Mouse (Mus musculus) left cerebral cortex, postnatal 25 days (tissue): ENCODE results near the gene Gpr179. TPM values are rescaled to one million over a fixed set of nuclear protein-coding genes. Genes with fewer than 3 reads are reported as not detected.

Experiments
- DNase-seq, 2 experiments: peaks; one replicate each; pipeline ENCODE4 v3.0.0; 2022; ENCODE audit warnings: low spot score in 2 of 2, mixed read lengths in 1 of 2
- intact Hi-C: fragments of 180-260 bp; cut with DNase I; formaldehyde crosslinking; loops from one replicate; pipeline ENCODE4 v1.15.1; 2025
- total RNA-seq, 2 experiments: library from RNA; stranded (reverse); gene quantifications; 2 replicates each; pipeline ENCODE4 v1.2.3; 2021

The Gpr179 gene
- total RNA-seq, 2 experiments from 2014 or later: 0.18 to 0.43 TPM

- intact Hi-C loops: loop anchor here (2.0 kb wide), 1 partner anchor 39 kb away; no protein-coding TSS in a partner anchor
Observed at GRCm38 (mm10) chr11:97361948-97362648, 10.2 kb upstream of the Gpr179 start, which contains the start of gene Socs7. TSS of gene Socs7 (plus strand) at chr11:97362551.

DNA sequence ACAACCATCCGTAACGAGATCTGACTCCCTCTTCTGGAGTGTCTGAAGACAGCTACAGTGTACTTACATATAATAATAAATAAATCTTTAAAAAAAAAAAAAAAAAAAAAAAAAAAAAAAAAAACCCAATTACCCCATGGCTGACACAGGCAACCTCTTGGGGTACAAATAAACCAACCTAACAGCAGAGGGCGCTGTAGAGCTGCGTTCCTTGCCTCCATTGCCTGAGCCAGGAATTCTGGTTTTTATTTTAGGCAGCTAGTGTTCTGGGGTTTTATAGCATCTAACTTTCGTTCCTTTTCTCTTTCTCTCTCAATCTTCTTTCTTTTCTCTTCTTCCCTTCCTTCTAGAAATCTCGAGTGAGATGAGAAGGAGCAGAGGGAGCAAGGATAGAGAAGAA is 5.8 kb upstream of the Gpr179 start:
- intact Hi-C loops: loop anchor here (1.0 kb wide), 1 partner anchor 43 kb away; no protein-coding TSS in a partner anchor
- DNase-seq: peak; percentile 73 to 81

More at GRCm38 (mm10) chr11:97361948-97362648, 10.2 kb upstream of the Gpr179 start, which contains the start of gene Socs7:
- DNase-seq: peak; percentile 94 to 97

- intact Hi-C loops: no loop called here
- no peak for DNase-seq
Observed at GRCm38 (mm10) chr11:97355247-97355646, 3.4 kb upstream of the Gpr179 start.

DNA sequence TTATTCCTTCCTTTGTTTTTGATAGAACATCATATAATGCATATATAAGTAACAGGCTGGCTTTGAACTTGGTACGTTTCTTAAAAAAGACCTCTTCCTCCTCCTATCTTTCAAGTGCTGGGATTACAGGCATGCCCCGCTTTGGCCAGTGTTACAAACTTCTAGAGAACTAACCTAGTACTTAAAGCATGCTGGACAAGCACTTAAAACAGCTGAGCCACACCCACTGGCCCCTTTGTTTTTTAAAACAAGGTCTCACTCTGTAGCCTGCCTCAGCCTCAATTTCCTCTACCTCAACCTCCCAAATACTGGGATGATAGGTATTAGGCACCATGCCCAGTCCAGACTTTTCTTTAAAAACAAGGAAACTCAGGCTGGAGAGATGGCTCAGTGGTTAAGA is 2.8 kb upstream of the Gpr179 start:
- intact Hi-C loops: loop anchor here (5.0 kb wide), 1 partner anchor 123 kb away; no protein-coding TSS in a partner anchor
- DNase-seq: no peak

GRCm38 (mm10) chr11:97352935-97353597 is 1.2 kb upstream of the Gpr179 start:
- no peak for DNase-seq
- intact Hi-C loops: loop anchor here (5.0 kb wide), 1 partner anchor 124 kb away; no protein-coding TSS in a partner anchor

DNA sequence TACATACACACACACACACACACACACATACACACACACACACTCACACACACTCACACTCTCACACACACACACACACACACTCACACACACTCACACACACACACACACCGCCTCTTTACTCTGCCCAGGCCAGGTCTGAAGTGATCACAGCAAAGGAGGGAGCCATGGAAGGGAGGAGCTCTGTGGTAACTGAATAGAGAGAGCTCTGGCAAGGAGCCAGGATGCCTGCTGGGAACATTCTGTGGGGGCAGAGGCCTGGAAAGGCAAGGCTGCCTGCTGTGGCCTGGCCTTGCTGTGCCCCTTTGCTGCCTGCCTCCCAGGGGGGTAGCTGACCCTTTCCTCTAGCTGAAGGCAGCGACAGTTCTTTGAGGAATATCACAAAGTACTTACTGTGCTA is 1.8 kb downstream of the Gpr179 start:
- DNase-seq: peak; percentile 60 to 69
- intact Hi-C loops: loop anchor here (5.0 kb wide), 1 partner anchor 127 kb away; no protein-coding TSS in a partner anchor

- no peak for DNase-seq
- intact Hi-C loops: no loop called here
Observed at GRCm38 (mm10) chr11:97347291-97347690, 4.6 kb downstream of the Gpr179 start.

DNA sequence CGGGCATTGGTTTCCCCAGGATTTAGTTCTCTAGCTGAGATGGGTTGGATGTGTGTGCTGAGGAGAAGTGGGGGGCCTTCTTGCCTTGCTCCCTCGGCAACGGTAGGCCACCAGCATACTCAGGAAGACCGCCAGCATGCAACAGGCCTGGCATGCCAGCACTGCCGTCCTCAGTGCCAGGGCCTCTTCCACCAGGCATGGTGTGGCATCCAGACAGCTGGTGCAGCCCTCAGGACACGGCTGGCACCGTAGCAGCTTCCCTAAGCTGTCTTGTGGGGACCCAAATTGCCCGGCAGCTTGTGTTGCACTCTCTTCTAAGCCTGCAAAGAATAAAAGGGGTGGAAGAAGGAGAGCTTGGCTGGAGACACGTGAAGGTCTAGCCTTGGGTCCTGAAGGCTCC is 5.5 kb downstream of the Gpr179 start:
- intact Hi-C loops: no loop called here
- DNase-seq: no peak

- intact Hi-C loops: no loop called here
Observed at GRCm38 (mm10) chr11:97345446-97345845, 6.4 kb downstream of the Gpr179 start.

DNA sequence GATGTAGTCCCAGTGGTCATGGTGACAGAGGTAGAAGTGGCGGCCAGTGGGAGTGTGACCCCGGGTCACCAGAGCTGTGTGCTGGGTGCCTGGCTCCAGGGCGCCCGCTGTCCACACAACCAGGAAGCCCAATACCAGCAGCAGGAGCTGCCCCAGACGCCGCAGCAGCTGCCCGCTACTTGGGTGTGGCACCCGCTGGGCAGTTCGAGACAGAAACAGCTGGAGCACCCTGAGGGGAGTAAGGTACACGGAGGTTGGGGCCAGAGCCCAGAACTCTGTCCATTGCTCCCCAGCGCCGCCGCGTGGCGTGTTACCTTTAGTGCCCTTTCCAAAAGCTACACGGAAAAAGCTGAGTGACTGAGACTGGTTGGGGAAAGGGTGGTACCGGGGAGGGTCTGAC is 8.3 kb downstream of the Gpr179 start:
- intact Hi-C loops: no loop called here

More at GRCm38 (mm10) chr11:97345446-97345845, 6.4 kb downstream of the Gpr179 start:
- DNase-seq: no peak

GRCm38 (mm10) chr11:97343175-97343574 is 8.7 kb downstream of the Gpr179 start:
- DNase-seq: no peak
- intact Hi-C loops: no loop called here

More for the DNA sequence above, 8.3 kb downstream of the Gpr179 start:
- DNase-seq: no peak

DNA sequence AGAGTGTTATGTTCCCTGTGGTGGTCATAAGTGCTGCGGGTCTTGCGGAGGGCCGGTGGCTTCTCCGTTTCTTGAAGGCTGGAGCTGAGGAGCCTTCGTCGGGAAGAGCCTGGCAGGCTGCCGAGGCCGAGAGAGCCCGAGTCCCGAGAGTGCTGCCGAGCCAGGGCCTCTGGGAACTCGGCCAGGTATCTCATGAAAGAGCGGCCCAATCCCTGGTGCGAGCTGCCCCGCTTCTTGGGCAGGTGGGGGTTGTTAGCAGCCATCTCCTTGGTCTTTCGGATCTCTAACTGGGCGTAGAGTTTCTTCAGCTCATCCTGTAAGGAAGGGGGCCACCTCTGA is 12.9 kb downstream of the Gpr179 start:
- intact Hi-C loops: no loop called here
- peak; percentile 40 to 53 for DNase-seq

GRCm38 (mm10) chr11:97338302-97338976 is 13.4 kb downstream of the Gpr179 start:
- intact Hi-C loops: no loop called here
- DNase-seq: no peak

DNA sequence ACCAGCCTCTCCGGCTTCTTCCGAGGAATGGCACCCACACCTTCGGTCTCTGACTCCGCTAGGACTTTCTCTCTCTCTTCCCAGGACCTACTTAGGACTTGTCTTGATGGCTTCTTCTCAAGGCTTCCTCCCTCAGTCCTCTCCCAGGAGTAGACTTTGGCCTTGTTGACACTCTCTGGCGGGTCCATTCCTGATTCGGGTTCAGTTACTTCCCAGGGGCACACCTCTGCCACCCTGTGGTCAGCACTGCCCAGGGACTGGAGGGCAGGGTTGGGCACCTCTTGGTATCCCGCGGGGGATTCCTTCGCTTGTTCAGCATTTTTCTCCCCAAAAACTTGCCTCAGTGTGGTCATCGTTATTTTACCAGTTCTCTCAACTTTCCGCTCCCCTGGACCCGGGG is 14.5 kb downstream of the Gpr179 start:
- intact Hi-C loops: no loop called here
- no peak for DNase-seq

GRCm38 (mm10) chr11:97336751-97337345 is 15.0 kb downstream of the Gpr179 start:
- DNase-seq: no peak
- intact Hi-C loops: no loop called here

DNA sequence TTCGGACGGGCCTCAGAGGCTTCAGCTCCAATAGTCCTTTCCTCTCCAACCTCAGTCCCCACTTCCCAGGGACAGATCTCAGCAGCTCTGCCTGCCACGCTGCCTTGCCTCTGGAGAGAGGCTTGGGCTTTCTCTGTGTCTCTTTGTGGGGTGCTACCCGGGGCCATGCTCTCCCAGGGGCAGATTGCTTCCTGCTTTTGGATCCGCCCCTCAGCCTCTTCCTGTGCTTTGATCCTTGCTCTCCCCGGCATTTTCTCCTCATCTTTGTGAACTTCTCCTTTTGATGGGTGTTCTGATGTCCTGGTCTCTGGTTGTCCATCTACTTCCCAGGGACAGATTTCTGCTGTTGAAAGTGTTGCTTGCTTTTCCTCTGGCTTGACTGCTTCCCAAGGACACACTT is 15.6 kb downstream of the Gpr179 start:
- intact Hi-C loops: no loop called here
- no peak for DNase-seq

- intact Hi-C loops: no loop called here
Observed at GRCm38 (mm10) chr11:97334400-97334799, 17.5 kb downstream of the Gpr179 start.

GRCm38 (mm10) chr11:97333896-97334295 is 18.0 kb downstream of the Gpr179 start:
- DNase-seq: no peak
- intact Hi-C loops: no loop called here

More at GRCm38 (mm10) chr11:97334400-97334799, 17.5 kb downstream of the Gpr179 start:
- no peak for DNase-seq

DNA sequence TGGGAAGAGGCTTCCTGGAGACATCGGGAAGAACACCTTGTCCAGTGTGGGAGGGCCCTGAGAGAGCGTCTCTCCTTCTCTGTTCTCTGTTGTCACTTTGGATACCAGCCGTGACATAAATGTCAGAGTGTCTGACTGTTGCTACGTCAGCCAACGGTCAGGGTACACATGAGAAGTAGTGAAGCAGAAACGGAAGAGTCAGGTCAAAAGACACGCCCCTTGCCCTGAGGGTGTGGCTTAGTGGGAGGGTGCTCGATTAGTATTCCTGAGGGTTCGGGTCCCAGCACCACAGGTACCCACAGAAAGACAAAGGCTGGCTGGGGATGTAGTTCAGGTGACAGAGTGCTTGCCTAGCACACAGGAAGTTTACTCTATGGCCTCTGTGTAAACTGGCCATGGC is 18.8 kb downstream of the Gpr179 start:
- DNase-seq: no peak
- intact Hi-C loops: no loop called here
